Mouse (Mus musculus) kidney, adult 9 months (tissue): ENCODE measurements around the gene Tbc1d9.
"Not testable (repeated sequence)": the region's sequence is repeated elsewhere in the genome, so short reads cannot be mapped to it uniquely, and the experiment has no call there.

Experiments
- DNase-seq: peaks from one replicate; pipeline ENCODE4 v3.0.0; 2022

The Tbc1d9 gene

GRCm38 (mm10) chr8:83244151-83244550 is 79.0 kb downstream of the Tbc1d9 start:
- DNase-seq: no peak

GRCm38 (mm10) chr8:83250858-83251257 is 85.7 kb downstream of the Tbc1d9 start:
- peak; percentile 26 for DNase-seq

- DNase-seq: no peak
Observed at GRCm38 (mm10) chr8:83251362-83252246, 86.5 kb downstream of the Tbc1d9 start.

GRCm38 (mm10) chr8:83252791-83253190 is 87.6 kb downstream of the Tbc1d9 start:
- no peak for DNase-seq

GRCm38 (mm10) chr8:83257631-83258030 is 92.5 kb downstream of the Tbc1d9 start:
- no peak for DNase-seq

- DNase-seq: peak; percentile 53
Observed at GRCm38 (mm10) chr8:83260418-83261215, 95.5 kb downstream of the Tbc1d9 start.

GRCm38 (mm10) chr8:83271172-83271571 is 106.0 kb downstream of the Tbc1d9 start:
- DNase-seq: no peak

- DNase-seq: no peak
Observed at GRCm38 (mm10) chr8:83272464-83272863, 107.3 kb downstream of the Tbc1d9 start.

GRCm38 (mm10) chr8:83274470-83274869 is 109.3 kb downstream of the Tbc1d9 start:
- DNase-seq: no peak

GRCm38 (mm10) chr8:83278431-83278830 is 113.3 kb downstream of the Tbc1d9 start:
- no peak for DNase-seq

- DNase-seq: no peak
Observed at GRCm38 (mm10) chr8:83285391-83285790, 120.2 kb downstream of the Tbc1d9 start.

GRCm38 (mm10) chr8:83290176-83290575 is 125.0 kb downstream of the Tbc1d9 start, which contains the start of gene Ucp1:
Gene Ucp1, plus strand, starts transcription at chr8:83290352.
- no peak for DNase-seq

- no peak for DNase-seq
Observed at GRCm38 (mm10) chr8:83297375-83297774, 132.2 kb downstream of the Tbc1d9 start.

- peak; percentile 18 for DNase-seq
Observed at GRCm38 (mm10) chr8:83300135-83300534, 135.0 kb downstream of the Tbc1d9 start.

GRCm38 (mm10) chr8:83304946-83305345 is 139.8 kb downstream of the Tbc1d9 start:
- no peak for DNase-seq

- DNase-seq: no peak
Observed at GRCm38 (mm10) chr8:83309836-83310235, 144.7 kb downstream of the Tbc1d9 start.

- not testable (repeated sequence) for DNase-seq
Observed at GRCm38 (mm10) chr8:83315084-83315483, 149.9 kb downstream of the Tbc1d9 start.

- no peak for DNase-seq
Observed at GRCm38 (mm10) chr8:83315691-83316090, 150.5 kb downstream of the Tbc1d9 start.

- DNase-seq: no peak
Observed at GRCm38 (mm10) chr8:83320543-83320942, 155.4 kb downstream of the Tbc1d9 start.

- DNase-seq: no peak
Observed at GRCm38 (mm10) chr8:83322374-83322773, 157.2 kb downstream of the Tbc1d9 start.
